Mouse (Mus musculus) thymus, adult 18-20 months (tissue): ENCODE measurements at regions not wholly inside any gene's neighbourhood (a gene's known extent, or its start where the extent isn't known, plus 50 kb on each side); places are given as distances from the start of the nearest gene placed in this dataset.

Source experiments
- DNase-seq, 2 experiments: peaks; one replicate each; pipeline ENCODE4 v3.0.0; 2022; ENCODE audit warnings: mixed read lengths in 2 of 2

- no peak for DNase-seq
Measured at GRCm38 (mm10) chr15:97620261-97620660, 85.4 kb downstream of the Rpap3 start.

GRCm38 (mm10) chr15:97619764-97620163 lies 85.9 kb downstream of the Rpap3 start:
- DNase-seq: no peak

GRCm38 (mm10) chr15:97612325-97612724 lies 93.3 kb downstream of the Rpap3 start:
- DNase-seq: no peak

- DNase-seq: no peak
Measured at GRCm38 (mm10) chr15:97610767-97611166, 94.9 kb downstream of the Rpap3 start.

GRCm38 (mm10) chr15:97609496-97609895 lies 96.1 kb downstream of the Rpap3 start:
- DNase-seq: no peak

GRCm38 (mm10) chr15:97608651-97609050 lies 97.0 kb downstream of the Rpap3 start:
- DNase-seq: no peak

GRCm38 (mm10) chr15:97607617-97608206 lies 97.9 kb downstream of the Rpap3 start:
- DNase-seq: no peak

GRCm38 (mm10) chr15:97606630-97607381 lies 98.8 kb downstream of the Rpap3 start:
- no peak for DNase-seq

- no peak for DNase-seq
Measured at GRCm38 (mm10) chr15:97606232-97606629, 99.4 kb downstream of the Rpap3 start.

- DNase-seq: no peak
Measured at GRCm38 (mm10) chr15:97605791-97606190, 99.8 kb downstream of the Rpap3 start.

GRCm38 (mm10) chr15:97603492-97603891 lies 102.1 kb downstream of the Rpap3 start:
- DNase-seq: no peak

- DNase-seq: no peak
Measured at GRCm38 (mm10) chr15:97598270-97598669, 107.4 kb downstream of the Rpap3 start.

- DNase-seq: no peak
Measured at GRCm38 (mm10) chr15:97596514-97597081, 109.0 kb downstream of the Rpap3 start.

- no peak for DNase-seq
Measured at GRCm38 (mm10) chr15:97595284-97595796, 110.3 kb downstream of the Rpap3 start.

- DNase-seq: no peak
Measured at GRCm38 (mm10) chr15:97593781-97594600, 111.6 kb downstream of the Rpap3 start.

GRCm38 (mm10) chr15:97592786-97593185 lies 112.8 kb downstream of the Rpap3 start:
- no peak for DNase-seq

GRCm38 (mm10) chr15:97591406-97591805 lies 114.2 kb downstream of the Rpap3 start:
- no peak for DNase-seq

GRCm38 (mm10) chr15:97590732-97591292 lies 114.8 kb downstream of the Rpap3 start:
- no peak for DNase-seq

GRCm38 (mm10) chr15:97587571-97588205 lies 117.9 kb downstream of the Rpap3 start:
- DNase-seq: no peak

GRCm38 (mm10) chr15:97581724-97582154 lies 123.9 kb downstream of the Rpap3 start:
- DNase-seq: peak; percentile 58

- DNase-seq: no peak
Measured at GRCm38 (mm10) chr15:97580726-97581125, 124.9 kb downstream of the Rpap3 start.

GRCm38 (mm10) chr15:97578046-97578445 lies 127.6 kb downstream of the Rpap3 start:
- no peak for DNase-seq
